Mouse (Mus musculus): ENCODE results near the gene 4930523C07Rik.

The 4930523C07Rik gene

GRCm38 (mm10) chr1:160044237-160045021 lies at the start of gene 4930523C07Rik:
Gene 4930523C07Rik, plus strand, starts transcription at chr1:160044382.
- peak; percentile 74 for DNase-seq

- no peak for DNase-seq
Measured at GRCm38 (mm10) chr1:159997329-159997728, 46.9 kb upstream of the 4930523C07Rik start.

- DNase-seq: no peak
Measured at GRCm38 (mm10) chr1:159998349-159998748, 45.8 kb upstream of the 4930523C07Rik start.

- DNase-seq: no peak
Measured at GRCm38 (mm10) chr1:159999232-159999631, 45.0 kb upstream of the 4930523C07Rik start.

- no peak for DNase-seq
Measured at GRCm38 (mm10) chr1:160005319-160005718, 38.9 kb upstream of the 4930523C07Rik start.

GRCm38 (mm10) chr1:160006919-160007588 lies 37.1 kb upstream of the 4930523C07Rik start:
- DNase-seq: no peak

- DNase-seq: no peak
Measured at GRCm38 (mm10) chr1:160013042-160013441, 31.1 kb upstream of the 4930523C07Rik start.

- no peak for DNase-seq
Measured at GRCm38 (mm10) chr1:160024339-160024980, 19.7 kb upstream of the 4930523C07Rik start.

- DNase-seq: no peak
Measured at GRCm38 (mm10) chr1:160025146-160025894, 18.9 kb upstream of the 4930523C07Rik start.

- no peak for DNase-seq
Measured at GRCm38 (mm10) chr1:160025895-160026255, 18.3 kb upstream of the 4930523C07Rik start.

- no peak for DNase-seq
Measured at GRCm38 (mm10) chr1:160027939-160028338, 16.2 kb upstream of the 4930523C07Rik start.

- no peak for DNase-seq
Measured at GRCm38 (mm10) chr1:160033948-160034598, 10.1 kb upstream of the 4930523C07Rik start.

GRCm38 (mm10) chr1:160035561-160035960 lies 8.6 kb upstream of the 4930523C07Rik start:
- no peak for DNase-seq

GRCm38 (mm10) chr1:160036996-160037521 lies 7.1 kb upstream of the 4930523C07Rik start:
- DNase-seq: peak; percentile 25 to 29

- DNase-seq: no peak
Measured at GRCm38 (mm10) chr1:160039951-160040645, 4.1 kb upstream of the 4930523C07Rik start.

- DNase-seq: no peak
Measured at GRCm38 (mm10) chr1:160041264-160041775, 2.9 kb upstream of the 4930523C07Rik start.

- no peak for DNase-seq
Measured at GRCm38 (mm10) chr1:160042351-160042750, 1.8 kb upstream of the 4930523C07Rik start.

GRCm38 (mm10) chr1:160043271-160043975 lies 759 bp upstream of the 4930523C07Rik start:
- no peak for DNase-seq

GRCm38 (mm10) chr1:160045056-160045715 lies 1.0 kb downstream of the 4930523C07Rik start:
- peak in 1 of 2 experiments; percentile 26 for DNase-seq

- no peak for DNase-seq
Measured at GRCm38 (mm10) chr1:160045971-160046370, 1.8 kb downstream of the 4930523C07Rik start.
